In the genomic region with DNA sequence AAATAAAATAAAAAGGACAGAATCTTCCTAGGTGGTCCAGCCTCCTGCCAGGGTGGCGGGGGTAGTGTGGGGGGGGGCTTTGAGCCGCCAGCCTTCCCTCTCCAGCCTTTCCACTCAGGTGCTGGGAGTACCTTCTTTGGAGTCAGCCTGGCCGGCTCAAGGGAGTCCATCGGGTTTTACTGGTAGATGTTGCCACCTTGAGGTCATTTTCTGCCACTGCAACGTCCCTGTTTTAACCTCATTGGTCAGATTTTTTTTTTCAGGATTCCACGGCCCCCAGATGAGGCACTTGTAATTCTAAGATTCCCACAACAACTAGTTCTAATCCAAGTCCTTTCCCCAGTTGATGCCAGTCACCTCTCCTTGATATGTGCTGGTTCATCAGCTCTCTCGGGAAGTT, we compare ENCODE assay signal across 9 mouse cellular contexts. TPM values are rescaled to one million over a fixed set of nuclear protein-coding genes. Genes with fewer than 3 reads are reported as not detected.
DNase-seq lines count a peak whose midpoint lies in the region; ATAC-seq and TF ChIP-seq lines count a peak whose summit lies in the region.
"Had no signal": no experiment of that assay in that cellular context is flagged by ENCODE, and none has a peak within 500 bp of the region (broad histone marks: within the 10 kb centered on the region; RNA-seq: fewer than 3 reads in every experiment).

No protein-coding gene starts in this region.

- dilution Hi-C loops in CH12.LX (cut with MboI; ENCODE audit: extremely low pct_ligation_motif_present, extremely low pct_unique_long_range_greater_than_20kb, low sequenced_read_pairs): loop anchor here (25.0 kb wide), 1 partner anchor 305 kb away; no protein-coding TSS in a partner anchor

- no peak for TF ChIP-seq POLR2A in CH12.LX (IDR thresholded peaks at IDR 0.05; ENCODE audit: low read depth, low read length)
- no peak for TF ChIP-seq POLR2A in bone marrow macrophage, adult 2 months (IDR thresholded peaks at IDR 0.05; ENCODE audit: borderline replicate concordance, low read depth, low read length)

- H3K4me2 ChIP-seq in hindbrain, embryonic 16.5 days (ENCODE audit: low read length): no peak overlapping the region
- H3K4me2 ChIP-seq in CH12.LX (ENCODE audit: insufficient read depth, low read depth, poor library complexity, severe bottlenecking): no peak overlapping the region

- TF ChIP-seq CTCF in CH12.LX (conservative IDR thresholded peaks at IDR 0.05 in 1 of 2, IDR thresholded peaks at IDR 0.05 in 1 of 2; ENCODE audit: low read depth in 2 of 2, low read length in 2 of 2): peak; percentile 70 to 95
- peak; percentile 81 for TF ChIP-seq CTCF in bone marrow macrophage, adult 2 months (IDR thresholded peaks at IDR 0.05; ENCODE audit: low read depth, low read length)

- H3K36me3 ChIP-seq in hindbrain, embryonic 10.5 days: no peaks in the 10 kb centered on the region
- no peaks in the 10 kb centered on the region for H3K36me3 ChIP-seq in hindbrain, embryonic 16.5 days (ENCODE audit: control insufficient read depth, insufficient read depth, low read length)
- no peaks in the 10 kb centered on the region for H3K36me3 ChIP-seq in CH12.LX (replicated peaks in 1 of 2; ENCODE audit: control insufficient read depth in 1 of 2, insufficient read depth in 1 of 2, low read length in 1 of 2)

- WGBS in hindbrain, embryonic 10.5 days: 12% methylated on average over 7 of the region's 7 CpGs
- whole genome bisulfite sequencing in hindbrain, embryonic 16.5 days: 4% methylated on average over 7 of the region's 7 CpGs

- TF ChIP-seq EP300 in CH12.LX (IDR thresholded peaks at IDR 0.05; ENCODE audit: low read length): no peak

- H3K9ac ChIP-seq in hindbrain, embryonic 16.5 days (ENCODE audit: low read depth, low read length): no peak overlapping the region
- no peak overlapping the region for H3K9ac ChIP-seq in CH12.LX (ENCODE audit: insufficient read depth, low read depth)

- no peak overlapping the region for H3K4me3 ChIP-seq in hindbrain, embryonic 10.5 days
- no peak overlapping the region for H3K4me3 ChIP-seq in hindbrain, embryonic 16.5 days (ENCODE audit: low read length)
- no peak overlapping the region for H3K4me3 ChIP-seq in CH12.LX (replicated peaks in 1 of 3; ENCODE audit: low read depth in 2 of 3, low read length in 2 of 3, poor library complexity in 1 of 3)
- H3K4me3 ChIP-seq in bone marrow macrophage, adult 2 months (ENCODE audit: insufficient read depth, low read length): no peak overlapping the region
- H3K4me3 ChIP-seq: erythroblast, embryonic 14.5 days had no signal

- no peak overlapping the region for H3K27ac ChIP-seq in hindbrain, embryonic 10.5 days
- H3K27ac ChIP-seq in hindbrain, embryonic 16.5 days (ENCODE audit: low read depth, low read length): no peak overlapping the region
- H3K27ac ChIP-seq in CH12.LX (ENCODE audit: insufficient read depth, low read depth): no peak overlapping the region
- H3K27ac ChIP-seq in bone marrow macrophage, adult 2 months (ENCODE audit: insufficient read depth, low read depth, low read length): no peak overlapping the region

- no peaks in the 10 kb centered on the region; the same call in 1 of the 2 replicates for H3K9me3 ChIP-seq in hindbrain, embryonic 10.5 days
- H3K9me3 ChIP-seq in hindbrain, embryonic 16.5 days (ENCODE audit: control insufficient read depth, low read length): no peaks in the 10 kb centered on the region
- peaks cover 19% of the 10 kb centered on the region for H3K9me3 ChIP-seq in CH12.LX (replicated peaks; ENCODE audit: low read length)

- no peak for ATAC-seq in hindbrain, embryonic 16.5 days

- in situ Hi-C loops in CH12.LX (cut with MboI; ENCODE audit: low pct_ligation_motif_present, low pct_unique_long_range_greater_than_20kb, low sequenced_read_pairs): loop anchor here (5.0 to 10.0 kb wide), 2 partner anchors 220 to 452 kb away; no protein-coding TSS in a partner anchor

- intact Hi-C loops in left cerebral cortex, postnatal 25 days (cut with DNase I): loop anchor here (1.0 to 5.0 kb wide), 4 partner anchors 60 to 452 kb away; a partner anchor contains a TSS

- H3K27me3 ChIP-seq in hindbrain, embryonic 10.5 days (ENCODE audit: insufficient read depth, poor library complexity, severe bottlenecking): no peaks in the 10 kb centered on the region
- H3K27me3 ChIP-seq in hindbrain, embryonic 16.5 days (replicated peaks; ENCODE audit: control insufficient read depth, insufficient read depth, low read length): no peaks in the 10 kb centered on the region
- peaks cover 31% of the 10 kb centered on the region for H3K27me3 ChIP-seq in CH12.LX (replicated peaks)

- peak; percentile 65 for DNase-seq in hindbrain, embryonic 10.5 days (ENCODE audit: low spot score)
- peak; percentile 57 for DNase-seq in CH12.LX (ENCODE audit: extremely low read depth)
- DNase-seq in forelimb bud, embryonic 11.5 days (ENCODE audit: low read depth, low spot score): peak; percentile 65
- DNase-seq in left cerebral cortex, postnatal 25 days (ENCODE audit: low spot score in 2 of 2): peak; percentile 70 to 75
- peak; percentile 55 for DNase-seq in ovary, postnatal 14 days (ENCODE audit: low spot score)
- DNase-seq in thymus, postnatal 4 days: peak; percentile 76

- H3K79me2 ChIP-seq in CH12.LX (replicated peaks; ENCODE audit: control insufficient read depth, extremely low read depth, insufficient read depth, poor library complexity, severe bottlenecking): no peaks in the 10 kb centered on the region

- peaks cover 12% of the 10 kb centered on the region for H3K4me1 ChIP-seq in hindbrain, embryonic 10.5 days (replicated peaks)
- H3K4me1 ChIP-seq in hindbrain, embryonic 16.5 days (ENCODE audit: control insufficient read depth, insufficient read depth, low read depth, low read length): peaks cover 4% of the 10 kb centered on the region
- peaks cover 0 to 8% of the 10 kb centered on the region in 2 experiments; a peak in 2 of 4 replicates for H3K4me1 ChIP-seq in CH12.LX (ENCODE audit: control insufficient read depth in 1 of 2, insufficient read depth in 2 of 2)
- peaks cover 6% of the 10 kb centered on the region for H3K4me1 ChIP-seq in bone marrow macrophage, adult 2 months (ENCODE audit: control insufficient read depth, insufficient read depth, low read length)

- TF ChIP-seq RAD21 in CH12.LX (IDR thresholded peaks at IDR 0.05; ENCODE audit: low read depth, low read length): peak; percentile 97

TF ChIP-seq in CH12.LX, 34 proteins besides CTCF, POLR2A, EP300 and RAD21:
- no peak for TF ChIP-seq SIN3A (IDR thresholded peaks at IDR 0.05; ENCODE audit: low read length)
- no peak for TF ChIP-seq NELFE (IDR thresholded peaks at IDR 0.05; ENCODE audit: low read depth, low read length)
- TF ChIP-seq IRF4 (IDR thresholded peaks at IDR 0.05; ENCODE audit: low read depth, low read length): no peak
- no peak for TF ChIP-seq ZMIZ1 (IDR thresholded peaks at IDR 0.05; ENCODE audit: low read depth, low read length)
- TF ChIP-seq JUN (IDR thresholded peaks at IDR 0.05; ENCODE audit: insufficient read depth, low read depth, low read length): no peak
- TF ChIP-seq RCOR1 (conservative IDR thresholded peaks at IDR 0.05; ENCODE audit: low read depth, low read length): no peak
- peak; percentile 84 for TF ChIP-seq ZNF384 (IDR thresholded peaks at IDR 0.05; ENCODE audit: low read depth, low read length)
- TF ChIP-seq UBTF (IDR thresholded peaks at IDR 0.05; ENCODE audit: low read depth, low read length): no peak
- TF ChIP-seq TBP (conservative IDR thresholded peaks at IDR 0.05; ENCODE audit: low read depth, low read length): no peak
- no peak for TF ChIP-seq MAX (IDR thresholded peaks at IDR 0.05; ENCODE audit: low read length)
- TF ChIP-seq BHLHE40 (IDR thresholded peaks at IDR 0.05; ENCODE audit: low read depth, low read length): no peak
- TF ChIP-seq PAX5 (IDR thresholded peaks at IDR 0.05; ENCODE audit: low read length): no peak
- no peak for TF ChIP-seq KAT2A (IDR thresholded peaks at IDR 0.05; ENCODE audit: insufficient replicate concordance, low read length)
- TF ChIP-seq E2F4 (IDR thresholded peaks at IDR 0.05; ENCODE audit: insufficient replicate concordance, low read depth, low read length): no peak
- TF ChIP-seq USF1 (IDR thresholded peaks at IDR 0.05; ENCODE audit: low read depth, low read length): no peak
- no peak for TF ChIP-seq ETS1 (conservative IDR thresholded peaks at IDR 0.05; ENCODE audit: low read depth, low read length)
- no peak for TF ChIP-seq MAZ (IDR thresholded peaks at IDR 0.05; ENCODE audit: low read depth, low read length)
- TF ChIP-seq NRF1 (IDR thresholded peaks at IDR 0.05; ENCODE audit: low read depth, low read length): no peak
- no peak for TF ChIP-seq POLR2AphosphoS2 (IDR thresholded peaks at IDR 0.05; ENCODE audit: low read depth, low read length)
- no peak for TF ChIP-seq MEF2A (IDR thresholded peaks at IDR 0.05; ENCODE audit: borderline replicate concordance, low read depth, low read length)
- TF ChIP-seq MYC (IDR thresholded peaks at IDR 0.05; ENCODE audit: low read depth, low read length): no peak
- TF ChIP-seq ELF1 (IDR thresholded peaks at IDR 0.05; ENCODE audit: low read depth, low read length): no peak
- TF ChIP-seq MAFK (IDR thresholded peaks at IDR 0.05; ENCODE audit: insufficient replicate concordance, low read length): no peak
- peak; percentile 88 for TF ChIP-seq ZC3H11A (IDR thresholded peaks at IDR 0.05; ENCODE audit: low read depth, low read length)
- no peak for TF ChIP-seq CHD1 (IDR thresholded peaks at IDR 0.05; ENCODE audit: low read depth, low read length)
- peak; percentile 93 for TF ChIP-seq SMC3 (IDR thresholded peaks at IDR 0.05; ENCODE audit: low read depth, low read length)

RNA-seq across cellular contexts. Expression of a gene that starts 4.4 kb away (rescaled TPM):
- polyA plus RNA-seq in hindbrain, embryonic 10.5 days (2016; fragmentation: Nextera tagmentation; extraction: Ambion mirVana): 9.4 and 11.8 TPM in 2 replicates
- polyA plus RNA-seq in hindbrain, embryonic 16.5 days (2015; fragmentation: Nextera tagmentation; extraction: Ambion mirVana): 10.5 and 11.1 TPM in 2 replicates
- total RNA-seq in CH12.LX (2012; rRNA removed): 5.9 and 6.7 TPM in 2 replicates
- total RNA-seq in CH12.LX (2014; rRNA removed): 3.3 and 4.1 TPM in 2 replicates
- polyA plus RNA-seq in CH12.LX (2012; ENCODE audit: insufficient read length, low read depth): 13.3 and 19.1 TPM in 2 replicates
- 42.7 and 50.8 TPM in 2 replicates for polyA plus RNA-seq in bone marrow macrophage, adult 2 months (2012; ENCODE audit: insufficient read depth, insufficient read length, missing spikeins)
- total RNA-seq in left cerebral cortex, postnatal 25 days (2021): 10 to 100 TPM; 14.9 to 17.5 TPM
